ENCODE assay signal across 26 mouse cellular contexts in the genomic region with DNA sequence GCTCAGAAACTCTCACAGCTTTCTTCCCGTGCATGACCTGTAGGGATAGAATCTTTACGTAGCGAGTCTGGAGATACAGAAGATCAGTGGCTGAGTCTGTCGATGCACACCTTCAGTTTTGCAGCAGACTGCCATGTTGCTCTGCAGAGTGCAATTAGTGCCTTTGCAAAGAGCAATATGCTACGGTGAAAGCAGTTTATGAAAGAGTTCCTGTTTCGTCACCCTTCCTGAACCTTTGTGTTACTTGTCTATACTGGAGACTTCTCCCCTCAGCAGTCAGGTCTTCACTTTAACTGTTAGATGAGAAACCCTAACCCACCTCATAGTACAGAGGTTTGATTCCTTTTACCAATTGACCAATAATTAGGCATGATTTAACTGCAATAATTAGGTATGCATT. TPM values are rescaled to one million over a fixed set of nuclear protein-coding genes. Genes with fewer than 3 reads are reported as not detected.
DNase-seq lines count a peak whose midpoint lies in the region; ATAC-seq lines count a peak whose summit lies in the region.
"Had no signal": no experiment of that assay in that cellular context is flagged by ENCODE, and none has a peak within 500 bp of the region (broad histone marks: within the 10 kb centered on the region; RNA-seq: fewer than 3 reads in every experiment).

No protein-coding gene starts in this region.

- no peaks in the 10 kb centered on the region for H3K27me3 ChIP-seq in hindbrain, embryonic 16.5 days (replicated peaks; ENCODE audit: control insufficient read depth, insufficient read depth, low read length)
- H3K27me3 ChIP-seq: embryonic facial prominence, embryonic 12.5 days; embryonic facial prominence, embryonic 15.5 days; forebrain, embryonic 12.5 days; forebrain, embryonic 15.5 days; hindbrain, embryonic 13.5 days had no signal

- no peak overlapping the region for H3K4me3 ChIP-seq in hindbrain, embryonic 16.5 days (ENCODE audit: low read length)
- H3K4me3 ChIP-seq: embryonic facial prominence, embryonic 12.5 days; embryonic facial prominence, embryonic 15.5 days; erythroblast, embryonic 14.5 days; forebrain, embryonic 12.5 days; forebrain, embryonic 15.5 days; heart, adult 2 months; heart, embryonic 10.5 days; hindbrain, embryonic 10.5 days; hindbrain, embryonic 13.5 days had no signal

- no peak overlapping the region for H3K27ac ChIP-seq in hindbrain, embryonic 16.5 days (ENCODE audit: low read depth, low read length)
- H3K27ac ChIP-seq: embryonic facial prominence, embryonic 12.5 days; embryonic facial prominence, embryonic 15.5 days; forebrain, embryonic 12.5 days; forebrain, embryonic 15.5 days; heart, adult 2 months; heart, embryonic 10.5 days; hindbrain, embryonic 10.5 days; hindbrain, embryonic 13.5 days; hindbrain, postnatal 0 days had no signal

- no peaks in the 10 kb centered on the region for H3K36me3 ChIP-seq in hindbrain, embryonic 16.5 days (ENCODE audit: control insufficient read depth, insufficient read depth, low read length)
- H3K36me3 ChIP-seq: embryonic facial prominence, embryonic 12.5 days; embryonic facial prominence, embryonic 15.5 days; forebrain, embryonic 12.5 days; forebrain, embryonic 15.5 days; heart, embryonic 10.5 days; hindbrain, embryonic 10.5 days; hindbrain, embryonic 13.5 days had no signal

- DNase-seq in 416B (ENCODE audit: low read depth) = peak; percentile 49
- no peak for DNase-seq in right cerebral cortex, adult 2 months (ENCODE audit: low spot score in 2 of 2)
- DNase-seq in cerebellum, adult 9-10 months = no peak
- DNase-seq: adrenal gland, adult 2 months; adrenal gland, postnatal 14 days; cerebellum, adult 11 months; cerebellum, adult 2 months; cerebellum, postnatal 10 days; cerebellum, postnatal 36 days; gastrocnemius, postnatal 25 days; heart, adult 2 months had no signal

- H3K4me2 ChIP-seq in hindbrain, embryonic 16.5 days (ENCODE audit: low read length) = no peak overlapping the region
- H3K4me2 ChIP-seq: embryonic facial prominence, embryonic 12.5 days; embryonic facial prominence, embryonic 15.5 days; forebrain, embryonic 12.5 days; forebrain, embryonic 15.5 days; hindbrain, embryonic 13.5 days had no signal

- H3K4me1 ChIP-seq in hindbrain, embryonic 16.5 days (ENCODE audit: control insufficient read depth, insufficient read depth, low read depth, low read length) = no peaks in the 10 kb centered on the region
- H3K4me1 ChIP-seq: embryonic facial prominence, embryonic 12.5 days; forebrain, embryonic 12.5 days; forebrain, embryonic 15.5 days; heart, embryonic 10.5 days; hindbrain, embryonic 10.5 days; hindbrain, embryonic 13.5 days had no signal

- ATAC-seq in granulocyte monocyte progenitor cell, adult 5-6 weeks (replicated peaks; ENCODE audit: poor library complexity, severe bottlenecking) = peak; percentile 83
- ATAC-seq in megakaryocyte progenitor cell, adult 5-6 weeks (replicated peaks; ENCODE audit: poor library complexity) = peak; percentile 80
- no peak for ATAC-seq in hindbrain, embryonic 16.5 days
- ATAC-seq: CD4-positive, CD25-positive, alpha-beta regulatory T cell, adult 4 months; forebrain, embryonic 15.5 days; hindbrain, postnatal 0 days; inflammation-experienced regulatory T-cells, adult 6 months; intestine, embryonic 16.5 days had no signal

- H3K9me3 ChIP-seq in hindbrain, embryonic 16.5 days (ENCODE audit: control insufficient read depth, low read length) = no peaks in the 10 kb centered on the region
- H3K9me3 ChIP-seq: embryonic facial prominence, embryonic 12.5 days; embryonic facial prominence, embryonic 15.5 days; forebrain, embryonic 12.5 days; forebrain, embryonic 15.5 days; heart, embryonic 10.5 days; hindbrain, embryonic 10.5 days; hindbrain, embryonic 13.5 days had no signal

- WGBS in hindbrain, embryonic 16.5 days = 87% methylated on average over 6 of the region's 6 CpGs

- no peak overlapping the region for H3K9ac ChIP-seq in hindbrain, embryonic 16.5 days (ENCODE audit: low read depth, low read length)
- H3K9ac ChIP-seq: embryonic facial prominence, embryonic 12.5 days; embryonic facial prominence, embryonic 15.5 days; forebrain, embryonic 12.5 days; forebrain, embryonic 15.5 days; hindbrain, embryonic 13.5 days had no signal

RNA-seq across cellular contexts. Expression of a gene that starts 13.8 kb away (rescaled TPM):
- total RNA-seq in granulocyte monocyte progenitor cell, adult 5-6 weeks (2014; fragmentation: Nextera tagmentation) = 91.1 and 97.2 TPM in 2 replicates
- 111 and 125 TPM in 2 replicates for total RNA-seq in granulocyte monocyte progenitor cell, adult 5-6 weeks (2017)
- 140 and 148 TPM in 2 replicates for total RNA-seq in megakaryocyte progenitor cell, adult 5-6 weeks (2015)
- total RNA-seq in megakaryocyte progenitor cell, adult 5-6 weeks (2017) = 97.5 and 122 TPM in 2 replicates
- polyA plus RNA-seq in hindbrain, embryonic 16.5 days (2015; fragmentation: Nextera tagmentation; extraction: Ambion mirVana) = 59.5 and 63.3 TPM in 2 replicates
